Mouse (Mus musculus) heart, embryonic 11.5 days (tissue): Measurements from ENCODE around the gene Arhgap25. TPM values are rescaled to one million over a fixed set of nuclear protein-coding genes. Genes with fewer than 3 reads are reported as not detected.

ENCODE experiments used
- ATAC-seq: fragments of 200-750 bp; cut with Nextera tagmentation; replicated peaks from 2 replicates; pipeline ENCODE4 v1.8.0; 2017; ENCODE audit warnings: moderate library complexity; ENCODE audit not compliant: insufficient number of reproducible peaks, low FRiP score, low TSS enrichment
- H3K27ac ChIP-seq: fragments of 300-500 bp; sonication (generic); 2 replicates; pipeline ENCODE4 v1.5.1; 2014; ENCODE audit warnings: mild to moderate bottlenecking, low read depth, low read length
- H3K27me3 ChIP-seq: fragments of 300-500 bp; sonication (generic); 2 replicates; pipeline ENCODE4 v1.6.1; 2014; ENCODE audit warnings: mild to moderate bottlenecking, low read length, mixed read lengths; ENCODE audit not compliant: control insufficient read depth, insufficient read depth
- H3K36me3 ChIP-seq: fragments of 300-500 bp; sonication (generic); 2 replicates; pipeline ENCODE4 v1.6.1; 2014; ENCODE audit warnings: mild to moderate bottlenecking, low read length, moderate library complexity, mixed read lengths; ENCODE audit not compliant: control insufficient read depth, insufficient read depth
- H3K4me1 ChIP-seq: fragments of 300-500 bp; sonication (generic); 2 replicates; pipeline ENCODE4 v1.6.1; 2014; ENCODE audit warnings: low read length; ENCODE audit not compliant: control insufficient read depth, insufficient read depth
- H3K4me2 ChIP-seq: fragments of 300-500 bp; sonication (generic); 2 replicates; pipeline ENCODE4 v1.6.1; 2014; ENCODE audit warnings: mild to moderate bottlenecking, moderate library complexity
- H3K4me3 ChIP-seq: fragments of 300-500 bp; sonication (generic); 2 replicates; pipeline ENCODE4 v1.5.1; 2014; ENCODE audit warnings: low read depth, low read length
- H3K9ac ChIP-seq: fragments of 300-500 bp; sonication (generic); 2 replicates; pipeline ENCODE4 v1.6.1; 2014; ENCODE audit warnings: mild to moderate bottlenecking, low read depth, low read length, moderate library complexity
- H3K9me3 ChIP-seq: fragments of 300-500 bp; sonication (generic); replicated peaks from 2 replicates; pipeline ENCODE4 v1.6.1; 2016; ENCODE audit warnings: low read length; ENCODE audit not compliant: control insufficient read depth
- WGBS: fragments of 180-500 bp; shearing (Covaris S2); extraction: QIAGEN DNeasy Blood & Tissue Kit; methylation state at CpG from one replicate; pipeline ENCODE4 v1.1.7; 2014; ENCODE audit not compliant: insufficient replicate concordance; 5-methylcytosine and 5-hydroxymethylcytosine counted together
- polyA plus RNA-seq: library from polyadenylated mRNA; unstranded; fragments of >200 nt; fragmentation: Nextera tagmentation; extraction: Ambion mirVana; gene quantifications from 2 replicates; pipeline ENCODE4 v1.2.1, GENCODE M21; 2014

Arhgap25 gene
- polyA plus RNA-seq, 1 experiment from 2014 or later, result 1.6 TPM

DNA sequence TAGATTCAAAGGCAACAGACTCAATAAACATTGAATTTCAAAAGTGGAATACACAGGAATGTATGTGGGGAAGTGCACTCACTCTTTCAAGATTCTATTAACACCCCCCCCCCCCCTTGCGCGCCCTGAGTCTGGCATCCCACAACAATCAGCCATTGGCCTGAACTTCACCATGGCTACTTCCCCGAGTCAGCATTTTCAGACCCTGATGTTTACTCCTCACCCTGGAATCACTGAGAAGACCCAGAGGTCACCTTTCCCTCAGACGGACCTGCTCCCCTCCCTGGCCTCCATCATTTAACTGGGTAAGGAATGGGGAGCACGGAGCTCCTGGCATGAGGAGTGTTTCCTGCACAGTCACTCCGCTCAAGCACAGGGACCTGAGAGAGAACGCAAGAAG lies 28.2 kb downstream of the Arhgap25 start:
- WGBS, result 76% methylated on average over 7 of the region's 7 CpGs
- H3K4me3 ChIP-seq, result no peak overlapping the region

DNA sequence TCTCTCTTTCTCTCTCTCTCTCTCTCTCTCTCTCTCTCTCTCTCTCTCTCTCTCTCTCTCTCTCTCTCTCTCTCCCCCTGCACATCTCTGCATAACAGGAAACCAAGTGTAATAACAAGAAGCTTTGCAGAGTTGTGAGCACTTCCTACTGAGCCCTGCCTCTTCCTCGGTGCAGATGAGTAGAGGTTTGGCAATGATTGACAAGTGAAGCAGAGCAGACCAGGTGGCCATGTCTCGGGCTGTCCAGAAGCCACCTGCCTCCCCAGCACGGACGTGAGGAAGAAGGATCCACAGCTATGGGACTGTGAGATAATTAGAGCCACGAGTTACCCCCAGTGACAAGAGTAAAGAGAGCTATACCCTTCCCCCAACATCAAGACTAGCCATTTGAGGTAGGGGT lies 29.1 kb downstream of the Arhgap25 start:
- no peak for ATAC-seq
- Histone ChIP-seq H3K4me2 (no peak overlapping the region), H3K9ac (no peak overlapping the region), H3K9me3 (no peaks in the 10 kb centered on the region), H3K27ac (no peak overlapping the region), H3K27me3 (peaks cover 3% of the 10 kb centered on the region; the same call in 1 of the 2 replicates), H3K36me3 (no peaks in the 10 kb centered on the region), H3K4me1 (no peaks in the 10 kb centered on the region), H3K4me3 (no peak overlapping the region)
- 59% methylated on average over 5 of the region's 5 CpGs for WGBS

More for the DNA sequence above, 28.2 kb downstream of the Arhgap25 start:
- Histone ChIP-seq H3K9ac (no peak overlapping the region), H3K4me1 (no peaks in the 10 kb centered on the region), H3K27me3 (peaks cover 3% of the 10 kb centered on the region; the same call in 1 of the 2 replicates), H3K9me3 (no peaks in the 10 kb centered on the region), H3K27ac (no peak overlapping the region), H3K36me3 (no peaks in the 10 kb centered on the region), H3K4me2 (no peak overlapping the region)
- ATAC-seq, result no peak

DNA sequence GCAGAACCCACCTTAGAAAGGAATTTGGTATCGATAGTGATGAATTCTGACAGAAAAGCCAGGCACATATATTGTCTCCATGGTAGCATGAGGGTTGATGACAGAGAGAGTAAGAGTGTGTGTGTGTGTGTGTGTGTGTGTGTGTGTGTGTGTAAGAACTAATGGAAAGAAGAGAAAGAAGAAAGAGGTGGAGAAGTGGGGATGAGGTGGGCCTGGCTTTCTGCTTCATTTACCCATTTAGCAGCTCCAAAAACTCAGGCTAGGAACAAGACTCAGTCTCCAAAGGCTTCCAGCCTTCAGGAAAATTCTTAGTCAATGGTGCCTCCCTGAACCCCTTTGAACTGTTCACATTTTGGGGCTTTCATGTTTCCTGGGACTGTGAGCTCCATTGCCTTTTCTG lies 29.5 kb downstream of the Arhgap25 start:
- Histone ChIP-seq H3K27ac (no peak overlapping the region), H3K4me1 (no peaks in the 10 kb centered on the region), H3K9me3 (no peaks in the 10 kb centered on the region), H3K9ac (no peak overlapping the region), H3K27me3 (peaks cover 3% of the 10 kb centered on the region; the same call in 1 of the 2 replicates), H3K4me2 (no peak overlapping the region), H3K36me3 (no peaks in the 10 kb centered on the region), H3K4me3 (no peak overlapping the region)
- ATAC-seq, result no peak
- WGBS, result 79% methylated on average over 1 of the region's 1 CpGs

DNA sequence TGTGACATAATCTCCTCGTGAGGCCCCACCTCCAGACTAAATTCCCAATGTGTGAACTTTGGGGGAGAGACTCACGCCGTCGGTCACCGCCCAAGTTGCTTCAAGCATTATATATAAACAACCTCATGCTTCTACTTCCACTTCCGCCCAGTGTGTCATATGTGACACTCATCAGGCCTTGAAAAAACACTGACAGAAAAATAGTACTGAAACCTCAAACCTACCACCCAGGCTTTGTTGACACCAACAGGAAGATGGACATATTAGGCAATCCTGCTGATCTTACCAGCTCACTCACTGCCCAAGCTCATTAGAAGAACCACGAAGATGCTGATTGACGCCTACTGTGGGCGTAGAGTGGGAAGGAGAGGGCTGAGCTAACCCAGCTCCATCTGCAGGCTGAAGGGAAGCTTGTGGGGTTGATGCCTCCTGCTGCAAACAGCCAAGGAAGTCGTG lies 30.2 kb downstream of the Arhgap25 start:
- Histone ChIP-seq H3K9ac (no peak overlapping the region), H3K36me3 (no peaks in the 10 kb centered on the region), H3K9me3 (no peaks in the 10 kb centered on the region), H3K27ac (no peak overlapping the region), H3K27me3 (peaks cover 3% of the 10 kb centered on the region; the same call in 1 of the 2 replicates), H3K4me1 (no peaks in the 10 kb centered on the region), H3K4me3 (no peak overlapping the region), H3K4me2 (no peak overlapping the region)
- ATAC-seq, result no peak
- 53% methylated on average over 10 of the region's 10 CpGs for WGBS

DNA sequence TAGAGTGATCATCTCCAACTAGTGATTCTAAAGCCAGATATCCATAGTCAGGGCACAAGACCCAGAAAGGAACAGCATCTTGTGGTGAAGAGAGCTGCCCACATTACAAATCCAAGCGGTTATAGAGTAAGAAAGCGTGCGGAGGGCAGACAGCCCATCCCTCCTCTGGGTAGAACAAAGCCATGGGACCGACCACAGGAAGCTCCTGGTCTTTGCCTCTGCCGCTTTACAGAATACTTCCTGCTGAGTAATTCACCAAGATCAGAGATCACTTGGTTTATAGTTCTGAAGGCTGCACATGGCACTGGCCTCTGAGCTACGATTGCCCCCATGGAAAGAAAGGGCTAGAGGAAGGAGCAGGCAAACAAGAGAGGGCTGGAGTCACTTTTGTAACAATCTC lies 30.6 kb downstream of the Arhgap25 start:
- 73% methylated on average over 6 of the region's 6 CpGs for WGBS
- no peak overlapping the region for H3K27ac ChIP-seq
- H3K9me3 ChIP-seq, result no peaks in the 10 kb centered on the region
- no peak for ATAC-seq
- no peak overlapping the region for H3K4me2 ChIP-seq
- H3K4me1 ChIP-seq, result no peaks in the 10 kb centered on the region
- H3K27me3 ChIP-seq, result peaks cover 3% of the 10 kb centered on the region; the same call in 1 of the 2 replicates
- H3K4me3 ChIP-seq, result no peak overlapping the region
- no peaks in the 10 kb centered on the region for H3K36me3 ChIP-seq
- no peak overlapping the region for H3K9ac ChIP-seq

DNA sequence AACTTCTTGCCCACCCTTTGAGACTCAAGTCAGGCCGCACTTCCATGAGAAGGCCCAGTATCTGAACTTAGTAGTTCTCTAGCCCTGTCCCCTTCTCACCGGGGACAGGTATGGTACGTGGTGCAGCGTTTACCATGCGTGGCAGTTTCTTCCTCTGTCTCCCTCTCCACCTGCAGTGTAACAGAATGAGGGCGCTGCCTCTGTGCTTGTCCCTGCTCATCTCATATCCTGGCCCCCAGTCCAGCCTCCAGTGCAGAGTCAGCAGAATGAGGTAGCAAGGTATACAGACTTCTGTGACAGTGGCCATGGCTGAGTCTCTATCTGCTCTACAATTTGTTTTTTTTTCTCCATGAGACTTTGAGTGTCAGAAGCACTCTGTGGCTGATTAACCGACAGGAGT lies 32.4 kb downstream of the Arhgap25 start:
- no peak for ATAC-seq
- Histone ChIP-seq H3K9ac (no peak overlapping the region), H3K9me3 (no peaks in the 10 kb centered on the region), H3K36me3 (no peaks in the 10 kb centered on the region), H3K4me3 (no peak overlapping the region), H3K4me2 (no peak overlapping the region), H3K4me1 (no peaks in the 10 kb centered on the region), H3K27me3 (peaks cover 3% of the 10 kb centered on the region; the same call in 1 of the 2 replicates), H3K27ac (no peak overlapping the region)
- WGBS, result 74% methylated on average over 7 of the region's 7 CpGs

DNA sequence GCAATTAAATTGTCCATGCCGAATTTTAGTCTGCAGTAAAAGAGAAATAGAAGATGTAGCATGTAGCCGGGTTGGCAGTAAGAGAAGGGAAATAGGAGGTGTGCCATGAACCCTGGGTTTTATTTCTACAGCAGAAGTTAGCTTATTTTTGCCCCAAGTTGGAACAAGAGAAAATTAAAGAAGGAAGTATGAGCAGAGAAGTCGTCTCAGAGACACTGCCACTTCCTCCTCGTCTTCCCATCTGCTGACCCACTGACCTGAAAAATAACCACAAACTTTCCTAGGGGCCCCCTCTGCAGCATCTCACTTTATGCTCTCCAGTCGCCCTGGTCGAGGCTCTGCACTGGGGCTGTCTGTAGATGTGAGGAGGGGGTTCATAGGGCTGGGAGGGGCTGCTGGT lies 33.3 kb downstream of the Arhgap25 start:
- H3K4me3 ChIP-seq, result no peak overlapping the region
- no peaks in the 10 kb centered on the region for H3K36me3 ChIP-seq
- WGBS, result 48% methylated on average over 6 of the region's 6 CpGs
- H3K9ac ChIP-seq, result no peak overlapping the region
- H3K27me3 ChIP-seq, result peaks cover 3% of the 10 kb centered on the region; the same call in 1 of the 2 replicates
- H3K4me2 ChIP-seq, result no peak overlapping the region
- H3K27ac ChIP-seq, result no peak overlapping the region
- H3K9me3 ChIP-seq, result no peaks in the 10 kb centered on the region
- ATAC-seq, result no peak
- H3K4me1 ChIP-seq, result no peaks in the 10 kb centered on the region

DNA sequence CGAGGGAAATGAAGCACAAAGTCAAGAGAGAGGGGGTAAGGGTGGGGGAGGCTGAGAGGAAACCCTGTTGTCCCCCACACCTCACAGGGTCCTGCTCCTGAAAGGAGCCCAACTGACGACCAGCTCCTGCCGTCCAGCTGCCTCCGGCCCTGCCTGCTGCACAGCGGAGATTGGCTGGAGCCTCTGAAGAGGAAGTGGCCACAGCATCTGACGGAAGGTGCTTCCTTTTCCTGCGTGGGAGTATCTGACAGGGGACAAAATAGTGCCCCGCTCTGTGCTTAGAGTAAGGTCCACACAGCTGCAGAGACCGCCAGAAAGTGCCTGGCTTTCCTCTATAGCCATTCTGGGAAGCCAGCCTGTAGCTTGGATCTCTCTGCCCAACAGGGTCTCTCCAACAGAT lies 36.9 kb downstream of the Arhgap25 start:
- no peak for ATAC-seq
- Histone ChIP-seq H3K36me3 (no peaks in the 10 kb centered on the region), H3K4me3 (0 out of 2 replicates have a peak overlapping the region, but pooled peaks have one; percentile 17), H3K9ac (no peak overlapping the region), H3K4me2 (peak overlapping the region; percentile 40), H3K9me3 (no peaks in the 10 kb centered on the region), H3K27ac (no peak overlapping the region), H3K27me3 (peaks cover 3% of the 10 kb centered on the region; the same call in 1 of the 2 replicates), H3K4me1 (no peaks in the 10 kb centered on the region)
- WGBS, result 57% methylated on average over 9 of the region's 9 CpGs

DNA sequence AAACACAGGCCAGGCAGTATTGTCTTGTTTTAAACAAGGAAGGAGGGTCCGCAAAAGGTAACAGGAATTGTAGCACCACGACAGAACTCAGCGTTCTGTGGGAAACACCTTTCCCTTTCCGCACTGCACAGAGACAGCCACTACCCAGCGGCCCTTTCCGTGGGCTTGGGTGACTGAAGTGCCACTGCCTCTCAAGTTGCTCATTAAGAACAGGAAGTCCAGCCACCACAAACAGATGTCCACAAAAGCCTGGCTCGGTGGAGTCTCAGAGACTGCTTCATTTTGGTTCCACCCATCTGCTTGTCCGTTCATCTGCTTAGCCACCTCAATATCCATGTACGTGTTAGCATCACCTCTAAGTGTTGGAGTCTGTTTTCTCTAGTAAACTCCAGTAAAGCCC lies 38.7 kb downstream of the Arhgap25 start:
- no peak overlapping the region for H3K27ac ChIP-seq
- no peaks in the 10 kb centered on the region for H3K36me3 ChIP-seq
- H3K4me2 ChIP-seq, result no peak overlapping the region
- H3K27me3 ChIP-seq, result no peaks in the 10 kb centered on the region; the same call in 1 of the 2 replicates
- no peaks in the 10 kb centered on the region for H3K9me3 ChIP-seq
- WGBS, result 74% methylated on average over 9 of the region's 9 CpGs
- no peak overlapping the region for H3K4me3 ChIP-seq
- H3K9ac ChIP-seq, result no peak overlapping the region
- ATAC-seq, result no peak
- H3K4me1 ChIP-seq, result no peaks in the 10 kb centered on the region
